ENCODE assay signal across 19 mouse cellular contexts in the genomic region with DNA sequence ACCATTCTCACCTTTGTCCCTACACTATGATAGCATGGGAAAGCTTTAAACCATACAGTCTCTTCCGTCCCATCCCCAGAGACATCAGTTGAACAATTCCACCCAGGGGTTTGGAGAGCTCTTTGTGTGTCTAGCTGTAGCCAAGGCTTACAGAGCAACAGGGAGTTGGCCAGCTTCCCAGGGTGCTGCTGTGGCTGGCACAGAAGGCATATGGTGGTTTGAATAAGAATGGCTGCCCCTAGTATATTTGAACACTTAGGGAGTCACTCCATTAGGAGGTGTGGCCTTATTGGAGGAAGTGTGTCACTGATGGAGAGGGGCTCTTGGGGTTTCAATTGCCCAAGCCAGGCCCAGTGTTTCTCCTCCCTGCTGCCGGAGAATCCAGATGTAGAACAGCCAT. TPM values are rescaled to one million over a fixed set of nuclear protein-coding genes. Genes with fewer than 3 reads are reported as not detected.
DNase-seq lines count a peak whose midpoint lies in the region; ATAC-seq and TF ChIP-seq lines count a peak whose summit lies in the region.
"Had no signal": no experiment of that assay in that cellular context is flagged by ENCODE, and none has a peak within 500 bp of the region (broad histone marks: within the 10 kb centered on the region; RNA-seq: fewer than 3 reads in every experiment).

No protein-coding gene starts in this region.

- WGBS in hindbrain, embryonic 13.5 days: 59% methylated on average over 2 of the region's 2 CpGs
- WGBS in hindbrain, embryonic 11.5 days: 90% methylated on average over 2 of the region's 2 CpGs
- WGBS in midbrain, postnatal 0 days: 58% methylated on average over 2 of the region's 2 CpGs
- WGBS in midbrain, embryonic 15.5 days: 71% methylated on average over 2 of the region's 2 CpGs

- H3K27ac ChIP-seq in hindbrain, embryonic 13.5 days: no peak overlapping the region
- H3K27ac ChIP-seq in hindbrain, embryonic 11.5 days (ENCODE audit: low read depth, low read length): no peak overlapping the region
- H3K27ac ChIP-seq in midbrain, postnatal 0 days (ENCODE audit: low read depth, low read length): no peak overlapping the region
- H3K27ac ChIP-seq in midbrain, embryonic 15.5 days: no peak overlapping the region
- H3K27ac ChIP-seq: intestine, embryonic 15.5 days; limb, embryonic 13.5 days; stomach, postnatal 0 days had no signal

- 0 out of 2 replicates have a peak, but pooled peaks have one; percentile 25 for ATAC-seq in hindbrain, embryonic 13.5 days (ENCODE audit: low FRiP score)
- ATAC-seq in hindbrain, embryonic 11.5 days (ENCODE audit: low FRiP score): no peak
- no peak for ATAC-seq in midbrain, postnatal 0 days (ENCODE audit: low FRiP score)
- no peak for ATAC-seq in midbrain, embryonic 15.5 days (replicated peaks)
- ATAC-seq: intestine, embryonic 15.5 days had no signal

- no peak for DNase-seq in hindbrain, embryonic 11.5 days (ENCODE audit: low spot score)
- DNase-seq in midbrain, postnatal 0 days (ENCODE audit: low spot score): peak; percentile 77
- DNase-seq in cerebellum, postnatal 14 days: peak; percentile 66 to 78
- DNase-seq in right cerebral cortex, postnatal 4 days: peak; percentile 66
- no peak for DNase-seq in T-cell, adult 2 months (ENCODE audit: low spot score)
- DNase-seq: kidney, postnatal 25 days had no signal

- H3K4me1 ChIP-seq in hindbrain, embryonic 13.5 days (replicated peaks): peaks cover 32% of the 10 kb centered on the region
- no peaks in the 10 kb centered on the region for H3K4me1 ChIP-seq in hindbrain, embryonic 11.5 days (replicated peaks; ENCODE audit: control insufficient read depth, insufficient read depth, low read length)
- peaks cover 24% of the 10 kb centered on the region for H3K4me1 ChIP-seq in midbrain, postnatal 0 days (ENCODE audit: insufficient read depth, low read length)
- H3K4me1 ChIP-seq in midbrain, embryonic 15.5 days: peaks cover 21% of the 10 kb centered on the region

- no peak for TF ChIP-seq CTCF in midbrain, postnatal 0 days (IDR thresholded peaks at IDR 0.05)

- no peak overlapping the region for H3K4me3 ChIP-seq in hindbrain, embryonic 13.5 days
- no peak overlapping the region for H3K4me3 ChIP-seq in hindbrain, embryonic 11.5 days (ENCODE audit: low read depth, low read length)
- no peak overlapping the region for H3K4me3 ChIP-seq in midbrain, postnatal 0 days (ENCODE audit: low read depth, low read length)
- no peak overlapping the region for H3K4me3 ChIP-seq in midbrain, embryonic 15.5 days
- H3K4me3 ChIP-seq: intestine, embryonic 15.5 days; limb, embryonic 13.5 days had no signal

- no peaks in the 10 kb centered on the region for H3K36me3 ChIP-seq in hindbrain, embryonic 13.5 days
- H3K36me3 ChIP-seq in hindbrain, embryonic 11.5 days (ENCODE audit: control insufficient read depth, insufficient read depth, low read length): no peaks in the 10 kb centered on the region
- no peaks in the 10 kb centered on the region for H3K36me3 ChIP-seq in midbrain, postnatal 0 days (ENCODE audit: insufficient read depth, low read length)
- no peaks in the 10 kb centered on the region for H3K36me3 ChIP-seq in midbrain, embryonic 15.5 days (replicated peaks)
- H3K36me3 ChIP-seq: intestine, embryonic 15.5 days; limb, embryonic 13.5 days had no signal

- H3K27me3 ChIP-seq in hindbrain, embryonic 13.5 days: peaks cover 7% of the 10 kb centered on the region; the same call in 1 of the 2 replicates
- H3K27me3 ChIP-seq in hindbrain, embryonic 11.5 days (ENCODE audit: control insufficient read depth, insufficient read depth, low read length): peaks cover 4% of the 10 kb centered on the region; the same call in 1 of the 2 replicates
- H3K27me3 ChIP-seq in midbrain, postnatal 0 days (ENCODE audit: insufficient read depth, low read length): no peaks in the 10 kb centered on the region
- H3K27me3 ChIP-seq in midbrain, embryonic 15.5 days (replicated peaks): no peaks in the 10 kb centered on the region
- H3K27me3 ChIP-seq: intestine, embryonic 15.5 days had no signal

- H3K4me2 ChIP-seq in hindbrain, embryonic 13.5 days: no peak overlapping the region
- H3K4me2 ChIP-seq in hindbrain, embryonic 11.5 days (replicated peaks; ENCODE audit: low read depth, low read length): no peak overlapping the region
- no peak overlapping the region for H3K4me2 ChIP-seq in midbrain, postnatal 0 days (ENCODE audit: low read depth, low read length, poor library complexity, severe bottlenecking)
- no peak overlapping the region for H3K4me2 ChIP-seq in midbrain, embryonic 15.5 days
- H3K4me2 ChIP-seq: intestine, embryonic 15.5 days; limb, embryonic 13.5 days had no signal

- H3K9ac ChIP-seq in hindbrain, embryonic 13.5 days: no peak overlapping the region
- no peak overlapping the region for H3K9ac ChIP-seq in hindbrain, embryonic 11.5 days (ENCODE audit: low read depth, low read length)
- no peak overlapping the region for H3K9ac ChIP-seq in midbrain, postnatal 0 days (replicated peaks; ENCODE audit: low read length, poor library complexity, severe bottlenecking)
- H3K9ac ChIP-seq in midbrain, embryonic 15.5 days: no peak overlapping the region
- H3K9ac ChIP-seq: intestine, embryonic 15.5 days; limb, embryonic 13.5 days had no signal

- H3K9me3 ChIP-seq in hindbrain, embryonic 13.5 days: no peaks in the 10 kb centered on the region
- H3K9me3 ChIP-seq in hindbrain, embryonic 11.5 days (ENCODE audit: control insufficient read depth, low read length): no peaks in the 10 kb centered on the region
- no peaks in the 10 kb centered on the region for H3K9me3 ChIP-seq in midbrain, postnatal 0 days (ENCODE audit: low read length)
- no peaks in the 10 kb centered on the region for H3K9me3 ChIP-seq in midbrain, embryonic 15.5 days
- H3K9me3 ChIP-seq: intestine, embryonic 15.5 days; limb, embryonic 13.5 days had no signal

RNA-seq across cellular contexts. Expression of a gene that starts 57.5 kb away (rescaled TPM):
- not detected in 2 replicates for polyA plus RNA-seq in hindbrain, embryonic 13.5 days (2015; fragmentation: Nextera tagmentation; extraction: Ambion mirVana)
- polyA plus RNA-seq in hindbrain, embryonic 11.5 days (2014; fragmentation: Nextera tagmentation; extraction: Ambion mirVana): not detected in 2 replicates
- total RNA-seq in midbrain, postnatal 0 days (2014; rRNA removed): not detected in 2 replicates
- polyA plus RNA-seq in midbrain, postnatal 0 days (2015; fragmentation: Nextera tagmentation; extraction: Ambion mirVana): not detected in 2 replicates
- not detected in 2 replicates for polyA plus RNA-seq in midbrain, embryonic 15.5 days (2015; fragmentation: Nextera tagmentation; extraction: Ambion mirVana)
- total RNA-seq: adrenal gland, postnatal 36 days; CH12.LX; gastrocnemius, postnatal 4 days had no signal
- polyA plus RNA-seq: heart, embryonic 16.5 days; intestine, embryonic 15.5 days; limb, embryonic 13.5 days; lung, embryonic 16.5 days; neural tube, embryonic 11.5 days; small intestine, adult 2 months; stomach, postnatal 0 days; urinary bladder, adult 2 months had no signal

Comparison
In these comparisons a context has a peak if more than half of its experiments do, and no peak if none do; other contexts are left out.
1. DNase-seq: peak in midbrain, postnatal 0 days (single experiment), cerebellum, postnatal 14 days (2 of 2) and right cerebral cortex, postnatal 4 days (single experiment); none in hindbrain, embryonic 11.5 days (single experiment) and T-cell, adult 2 months (single experiment).